Mouse (Mus musculus): ENCODE measurements around the gene Hsf4. TPM values are rescaled to one million over a fixed set of nuclear protein-coding genes. Genes with fewer than 3 reads are reported as not detected.
"Not testable (repeated sequence)": the region's sequence is repeated elsewhere in the genome, so short reads cannot be mapped to it uniquely, and the experiment has no call there.

Hsf4 gene
- polyA plus RNA-seq (2015; fragmentation: Nextera tagmentation; extraction: Ambion mirVana) = 0.13 and 0.33 TPM in 2 replicates

- peak; percentile 8; the same call in 1 of the 2 replicates for ATAC-seq (ENCODE audit: insufficient number of reproducible peaks, low FRiP score, low TSS enrichment, low read depth)
- WGBS = under 1% methylated on average over 42 of the region's 42 CpGs
- peak within 1 kb of the TSS; percentile 47 for H3K4me3 ChIP-seq (replicated peaks)
Observed at GRCm38 (mm10) chr8:105269461-105269947, at the start of gene Hsf4. Hsf4 (plus strand) TSS chr8:105269801.

DNA sequence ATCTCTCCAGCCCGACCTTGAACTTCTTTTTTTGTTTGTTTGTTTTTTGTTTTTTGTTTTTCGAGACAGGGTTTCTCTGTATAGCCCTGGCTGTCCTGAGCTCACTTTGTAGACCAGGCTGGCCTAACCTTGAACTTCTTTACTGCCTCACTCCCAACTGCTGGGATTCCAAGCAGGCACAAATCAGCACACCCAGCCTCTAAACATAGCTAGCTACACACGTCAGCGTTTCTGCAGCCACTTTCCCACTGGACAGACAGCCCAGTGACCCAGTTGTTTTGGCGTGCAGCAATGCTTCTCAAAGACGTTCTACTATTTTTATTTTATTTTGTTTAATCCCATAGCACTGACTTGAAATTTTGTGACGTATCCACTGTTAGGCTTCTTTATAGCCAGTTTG is 45.8 kb upstream of the Hsf4 start:
- no peak for ATAC-seq (ENCODE audit: insufficient number of reproducible peaks, low FRiP score, low TSS enrichment, low read depth)
- H3K4me1 ChIP-seq = peaks cover 16% of the 10 kb centered on the region
- no peak overlapping the region for H3K4me3 ChIP-seq (replicated peaks)
- H3K27ac ChIP-seq (replicated peaks) = peak overlapping the region; percentile 91; the same call in 1 of the 2 replicates
- no peaks in the 10 kb centered on the region for H3K27me3 ChIP-seq
- no peaks in the 10 kb centered on the region for H3K36me3 ChIP-seq
- 79% methylated on average over 7 of the region's 7 CpGs for WGBS
- H3K9ac ChIP-seq = no peak overlapping the region
- H3K9me3 ChIP-seq (replicated peaks) = no peaks in the 10 kb centered on the region
- H3K4me2 ChIP-seq (replicated peaks) = no peak overlapping the region

More at GRCm38 (mm10) chr8:105269461-105269947, at the start of gene Hsf4:
- no peaks in the 10 kb centered on the region for H3K36me3 ChIP-seq
- H3K9me3 ChIP-seq (replicated peaks) = no peaks in the 10 kb centered on the region
- H3K4me2 ChIP-seq (replicated peaks) = peak within 1 kb of the TSS; percentile 90
- peaks cover 39% of the 10 kb centered on the region for H3K4me1 ChIP-seq
- H3K27me3 ChIP-seq = peaks cover 86% of the 10 kb centered on the region
- H3K27ac ChIP-seq (replicated peaks) = no peak within 1 kb of the TSS
- no peak within 1 kb of the TSS; the same call in 1 of the 2 replicates for H3K9ac ChIP-seq

GRCm38 (mm10) chr8:105224413-105225271 is 45.0 kb upstream of the Hsf4 start, which contains the start of gene D230025D16Rik:
D230025D16Rik (plus strand) TSS chr8:105225145.
- Histone ChIP-seq H3K4me1 (peaks cover 16% of the 10 kb centered on the region), H3K36me3 (no peaks in the 10 kb centered on the region), H3K9ac (peak within 1 kb of the TSS; percentile 82), H3K27me3 (no peaks in the 10 kb centered on the region), H3K4me3 (replicated peaks) (peak within 1 kb of the TSS; percentile 84), H3K4me2 (replicated peaks) (peak within 1 kb of the TSS; percentile 79), H3K9me3 (replicated peaks) (no peaks in the 10 kb centered on the region), H3K27ac (replicated peaks) (peak within 1 kb of the TSS; percentile 91)
- 2% methylated on average over 34 of the region's 34 CpGs for WGBS
- peak; percentile 95 for ATAC-seq (ENCODE audit: insufficient number of reproducible peaks, low FRiP score, low TSS enrichment, low read depth)

- Histone ChIP-seq H3K36me3 (no peaks in the 10 kb centered on the region), H3K4me2 (replicated peaks) (peak overlapping the region; percentile 79), H3K9me3 (replicated peaks) (no peaks in the 10 kb centered on the region), H3K4me1 (peaks cover 16% of the 10 kb centered on the region), H3K4me3 (replicated peaks) (peak overlapping the region; percentile 84), H3K9ac (peak overlapping the region; percentile 82), H3K27ac (replicated peaks) (peak overlapping the region; percentile 91), H3K27me3 (no peaks in the 10 kb centered on the region)
- ATAC-seq (ENCODE audit: insufficient number of reproducible peaks, low FRiP score, low TSS enrichment, low read depth) = no peak
- 0% methylated on average over 27 of the region's 27 CpGs for WGBS
Observed at GRCm38 (mm10) chr8:105225272-105225593, 44.4 kb upstream of the Hsf4 start.

DNA sequence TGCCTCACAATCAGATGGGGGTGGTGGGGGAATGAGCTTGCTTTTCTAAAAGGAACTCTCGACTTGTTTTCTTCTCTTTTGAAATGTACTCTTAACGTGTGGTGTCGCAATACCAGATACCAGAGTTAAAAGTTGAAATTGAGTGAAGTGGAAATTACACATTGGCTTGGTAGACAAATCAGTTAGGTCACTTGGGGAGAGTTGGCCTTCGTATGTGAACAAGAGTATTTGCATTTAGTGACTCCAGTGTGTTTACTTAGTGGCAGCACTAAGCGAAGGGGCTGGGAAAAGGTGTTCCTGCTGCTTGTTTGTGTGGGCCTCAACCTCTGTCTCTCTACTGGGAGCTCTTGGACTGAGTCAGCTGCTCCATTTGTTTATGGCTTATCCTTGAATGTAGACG is 43.7 kb upstream of the Hsf4 start:
- H3K4me3 ChIP-seq (replicated peaks) = peak overlapping the region; percentile 84
- H3K4me2 ChIP-seq (replicated peaks) = peak overlapping the region; percentile 79
- H3K4me1 ChIP-seq = peaks cover 16% of the 10 kb centered on the region
- no peak for ATAC-seq (ENCODE audit: insufficient number of reproducible peaks, low FRiP score, low TSS enrichment, low read depth)
- no peaks in the 10 kb centered on the region for H3K36me3 ChIP-seq
- H3K9me3 ChIP-seq (replicated peaks) = no peaks in the 10 kb centered on the region
- no peak overlapping the region for H3K27ac ChIP-seq (replicated peaks)
- 25% methylated on average over 6 of the region's 6 CpGs for WGBS
- peak overlapping the region; percentile 82; the same call in 1 of the 2 replicates for H3K9ac ChIP-seq
- H3K27me3 ChIP-seq = no peaks in the 10 kb centered on the region

DNA sequence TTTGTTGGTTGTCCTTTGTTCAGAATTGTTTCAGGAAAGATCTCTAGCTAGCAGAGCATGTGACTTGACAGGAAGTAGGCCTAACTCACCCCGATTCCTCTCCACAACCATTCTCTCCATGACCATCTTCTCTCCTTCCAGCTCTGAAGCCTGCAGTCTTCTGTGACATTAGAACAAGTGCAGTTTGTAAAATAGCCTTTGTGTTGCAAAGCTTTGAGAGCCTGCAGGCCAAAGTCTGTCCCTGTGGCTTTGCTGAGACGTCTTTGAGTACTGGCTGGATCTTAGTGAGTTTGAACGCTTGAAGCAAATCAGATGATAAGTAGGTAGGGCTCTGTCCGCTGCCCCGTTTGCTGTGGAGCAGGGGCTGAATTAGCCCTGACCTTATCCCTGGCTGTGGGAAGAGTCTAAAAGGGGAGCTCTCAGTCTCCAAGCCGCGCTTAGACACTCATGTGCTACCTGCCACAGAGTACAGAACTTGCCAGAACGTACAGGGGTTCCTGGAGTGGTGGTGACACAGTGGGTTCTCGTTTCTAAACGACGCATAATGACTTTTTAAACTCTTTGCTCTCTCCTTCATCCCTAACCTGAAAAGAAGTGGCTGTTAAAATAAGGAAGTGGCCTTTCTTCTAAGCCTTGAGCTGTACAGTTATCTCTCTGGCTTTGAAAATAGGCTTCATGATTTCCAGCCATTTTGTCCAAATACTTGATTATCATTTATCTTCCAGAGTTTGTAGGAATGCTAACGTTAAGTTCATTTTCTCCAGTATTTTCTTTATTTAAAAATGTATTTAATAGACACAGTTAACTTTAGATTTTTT is 37.9 kb upstream of the Hsf4 start:
- no peak overlapping the region for H3K4me3 ChIP-seq (replicated peaks)
- H3K4me1 ChIP-seq = no peaks in the 10 kb centered on the region
- 78% methylated on average over 12 of the region's 12 CpGs for WGBS
- no peaks in the 10 kb centered on the region for H3K27me3 ChIP-seq
- no peak overlapping the region for H3K9ac ChIP-seq
- no peaks in the 10 kb centered on the region for H3K9me3 ChIP-seq (replicated peaks)
- peaks cover 18% of the 10 kb centered on the region for H3K36me3 ChIP-seq
- no peak for ATAC-seq (ENCODE audit: insufficient number of reproducible peaks, low FRiP score, low TSS enrichment, low read depth)
- H3K4me2 ChIP-seq (replicated peaks) = no peak overlapping the region
- H3K27ac ChIP-seq (replicated peaks) = no peak overlapping the region

- H3K9me3 ChIP-seq (replicated peaks); ATAC-seq (ENCODE audit: insufficient number of reproducible peaks, low FRiP score, low TSS enrichment, low read depth); H3K9ac ChIP-seq; H3K4me2 ChIP-seq (replicated peaks); H3K4me1 ChIP-seq; H3K27me3 ChIP-seq; H3K27ac ChIP-seq (replicated peaks); H3K4me3 ChIP-seq (replicated peaks): not testable (repeated sequence)
- WGBS = 76% methylated on average over 4 of the region's 4 CpGs
- peaks cover 19% of the 10 kb centered on the region for H3K36me3 ChIP-seq
Observed at GRCm38 (mm10) chr8:105232321-105232693, 37.3 kb upstream of the Hsf4 start.

DNA sequence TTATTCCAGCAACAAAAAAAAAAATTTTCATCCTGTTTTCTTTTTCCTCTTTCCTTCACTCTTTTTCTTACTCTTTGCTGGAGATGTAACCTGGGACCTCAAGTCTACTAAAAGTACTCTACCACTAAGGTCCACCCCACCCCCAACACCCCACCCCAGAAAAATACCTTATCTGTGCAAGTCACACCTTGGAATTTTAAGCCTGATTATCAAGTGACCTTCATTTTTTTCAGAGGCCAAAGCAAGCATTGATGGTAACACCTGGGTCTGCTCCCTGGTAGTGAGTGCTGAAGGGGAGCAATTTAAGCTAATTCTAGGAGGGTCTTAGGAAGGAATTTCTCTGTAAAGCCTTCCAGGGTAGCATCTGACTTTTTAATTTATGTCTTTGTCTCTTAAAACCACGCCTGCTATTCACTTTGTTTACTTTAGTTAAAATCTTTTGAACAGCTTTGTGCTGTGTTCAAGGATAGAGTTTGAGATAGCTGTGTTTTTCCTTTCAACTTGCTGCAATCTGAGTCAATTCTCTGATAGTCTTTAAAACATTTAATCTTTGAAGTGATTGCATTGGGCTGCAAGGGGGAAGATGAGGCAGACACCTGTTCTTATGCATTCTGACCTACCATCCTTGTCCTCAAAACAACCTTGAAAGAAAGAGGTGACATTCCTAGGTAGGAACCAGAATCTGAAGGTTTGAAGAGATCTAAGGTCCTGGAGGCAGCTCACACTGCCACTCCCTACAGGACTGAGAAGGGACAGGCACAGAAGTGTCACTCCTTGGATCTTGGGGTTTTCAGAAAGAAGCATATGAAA is 36.3 kb upstream of the Hsf4 start:
- WGBS = 61% methylated on average over 1 of the region's 1 CpGs
- Histone ChIP-seq H3K27ac (replicated peaks) (no peak overlapping the region), H3K9me3 (replicated peaks) (no peaks in the 10 kb centered on the region), H3K4me2 (replicated peaks) (no peak overlapping the region), H3K4me3 (replicated peaks) (no peak overlapping the region), H3K27me3 (no peaks in the 10 kb centered on the region), H3K36me3 (peaks cover 24% of the 10 kb centered on the region), H3K4me1 (no peaks in the 10 kb centered on the region), H3K9ac (no peak overlapping the region)
- no peak for ATAC-seq (ENCODE audit: insufficient number of reproducible peaks, low FRiP score, low TSS enrichment, low read depth)

GRCm38 (mm10) chr8:105235206-105235605 is 34.4 kb upstream of the Hsf4 start:
- peaks cover 41% of the 10 kb centered on the region for H3K36me3 ChIP-seq
- ATAC-seq (ENCODE audit: insufficient number of reproducible peaks, low FRiP score, low TSS enrichment, low read depth) = no peak
- 69% methylated on average over 1 of the region's 1 CpGs for WGBS

GRCm38 (mm10) chr8:105237442-105238142 is 32.0 kb upstream of the Hsf4 start:
- Histone ChIP-seq H3K9me3 (replicated peaks) (no peaks in the 10 kb centered on the region), H3K4me1 (no peaks in the 10 kb centered on the region), H3K27me3 (no peaks in the 10 kb centered on the region), H3K9ac (no peak overlapping the region), H3K36me3 (peaks cover 57% of the 10 kb centered on the region), H3K27ac (replicated peaks) (no peak overlapping the region), H3K4me3 (replicated peaks) (no peak overlapping the region), H3K4me2 (replicated peaks) (no peak overlapping the region)
- 90% methylated on average over 14 of the region's 14 CpGs for WGBS
- ATAC-seq (ENCODE audit: insufficient number of reproducible peaks, low FRiP score, low TSS enrichment, low read depth) = no peak

More at GRCm38 (mm10) chr8:105235206-105235605, 34.4 kb upstream of the Hsf4 start:
- Histone ChIP-seq H3K27me3 (no peaks in the 10 kb centered on the region), H3K4me2 (replicated peaks) (no peak overlapping the region), H3K9ac (no peak overlapping the region), H3K9me3 (replicated peaks) (no peaks in the 10 kb centered on the region), H3K4me1 (no peaks in the 10 kb centered on the region), H3K27ac (replicated peaks) (no peak overlapping the region), H3K4me3 (replicated peaks) (no peak overlapping the region)

All from embryonic facial prominence, embryonic 15.5 days (tissue).